Mouse (Mus musculus) left cerebral cortex, adult 8-10 months (tissue): Measurements from ENCODE around the gene Spata2. TPM values are rescaled to one million over a fixed set of nuclear protein-coding genes. Genes with fewer than 3 reads are reported as not detected.

Experiments used
- DNase-seq, 2 experiments: peaks; one replicate each; pipeline ENCODE4 v3.0.0; 2022; ENCODE audit warnings: low spot score in 2 of 2
- total RNA-seq, 4 experiments: library from RNA; stranded (reverse); gene quantifications; 2 replicates each; pipeline ENCODE4 v1.2.4; 2022

Gene Spata2
- 10 to 100 TPM; 66.1 to 71.2 (median 70.1) TPM for total RNA-seq

DNA sequence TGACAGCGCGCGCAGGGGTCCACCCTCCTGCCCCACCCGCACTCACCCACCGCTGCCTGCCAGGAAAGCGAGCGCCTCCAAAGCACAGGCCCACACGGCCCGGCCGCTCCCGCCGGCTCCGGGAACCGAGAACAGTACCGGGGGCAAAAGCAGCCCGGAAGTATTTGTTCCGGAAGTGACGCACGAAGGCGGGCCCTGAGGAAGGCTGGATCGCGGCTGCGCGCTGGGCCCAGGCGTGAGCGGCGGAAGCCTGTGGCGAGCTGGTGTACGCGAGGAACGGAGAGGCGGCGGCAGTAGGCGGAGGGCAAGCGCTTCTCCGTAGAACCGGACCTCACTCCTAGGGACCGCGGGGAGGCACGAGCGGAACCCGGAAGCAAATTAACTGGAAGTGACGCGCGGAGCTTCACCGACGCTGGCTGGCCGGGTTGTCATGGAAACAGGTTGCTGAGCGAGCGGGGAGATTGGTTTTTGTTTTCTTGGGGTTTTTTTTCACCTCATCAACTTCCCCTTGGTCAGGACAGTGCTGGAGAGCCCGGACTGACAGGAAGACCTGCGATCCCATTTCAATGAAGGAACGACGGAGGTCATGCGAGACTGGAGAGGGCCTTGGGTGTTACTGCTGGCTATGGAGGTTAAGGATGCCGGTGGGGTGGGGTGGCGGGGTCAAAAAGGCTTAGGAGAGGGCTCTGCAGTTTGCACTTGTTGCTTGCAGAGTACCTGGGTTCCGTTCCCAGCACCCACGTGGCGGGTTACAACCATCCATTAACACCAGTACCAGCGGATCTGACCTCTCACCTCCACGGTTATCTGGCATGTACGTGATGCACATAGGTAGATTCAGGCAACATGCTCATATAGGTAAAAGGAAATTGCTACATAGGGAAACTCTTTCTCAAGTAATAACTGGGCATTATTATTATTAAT is at the start of gene Spata2:
TSS of gene Spata2 (minus strand) at position 175 of the 924 bp plus-strand sequence.
- DNase-seq, result peak; percentile 90 to 92

DNA sequence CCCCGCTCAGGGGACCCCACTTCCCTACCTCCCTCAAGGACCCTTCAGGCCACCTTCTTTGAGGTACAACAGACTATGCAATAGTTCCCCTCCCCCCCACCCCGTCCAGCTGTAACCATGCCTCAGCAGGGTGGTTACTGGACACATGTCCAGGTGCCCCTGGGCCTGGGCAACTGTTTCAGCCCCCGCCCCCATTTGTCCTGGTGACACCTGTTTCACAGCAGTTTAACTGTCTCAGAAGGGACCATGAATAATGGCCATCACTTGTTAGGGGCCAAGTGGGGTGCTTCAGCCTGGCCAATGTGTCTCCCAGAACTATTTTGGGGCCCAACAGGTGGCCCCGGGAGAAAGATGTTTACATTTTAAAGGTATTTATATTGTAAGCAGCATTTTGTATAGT is 49.7 kb upstream of the Spata2 start:
- DNase-seq, result no peak

DNA sequence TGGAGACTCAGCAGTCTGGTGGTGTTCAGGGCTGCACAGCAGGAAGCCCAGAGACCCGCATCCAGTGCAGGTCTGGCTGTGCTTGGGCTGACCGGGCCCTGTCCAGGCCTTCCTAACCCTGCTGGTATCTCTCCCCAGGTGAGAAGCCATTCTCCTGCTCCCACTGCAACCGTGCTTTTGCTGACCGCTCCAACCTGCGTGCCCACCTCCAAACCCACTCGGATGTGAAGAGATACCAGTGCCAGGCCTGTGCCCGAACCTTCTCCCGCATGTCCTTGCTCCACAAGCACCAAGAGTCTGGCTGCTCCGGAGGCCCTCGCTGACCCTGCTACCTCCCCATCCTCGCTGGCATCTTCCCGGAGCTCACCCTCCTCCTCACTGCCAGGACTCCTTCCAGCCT is 49.1 kb upstream of the Spata2 start:
- no peak for DNase-seq

DNA sequence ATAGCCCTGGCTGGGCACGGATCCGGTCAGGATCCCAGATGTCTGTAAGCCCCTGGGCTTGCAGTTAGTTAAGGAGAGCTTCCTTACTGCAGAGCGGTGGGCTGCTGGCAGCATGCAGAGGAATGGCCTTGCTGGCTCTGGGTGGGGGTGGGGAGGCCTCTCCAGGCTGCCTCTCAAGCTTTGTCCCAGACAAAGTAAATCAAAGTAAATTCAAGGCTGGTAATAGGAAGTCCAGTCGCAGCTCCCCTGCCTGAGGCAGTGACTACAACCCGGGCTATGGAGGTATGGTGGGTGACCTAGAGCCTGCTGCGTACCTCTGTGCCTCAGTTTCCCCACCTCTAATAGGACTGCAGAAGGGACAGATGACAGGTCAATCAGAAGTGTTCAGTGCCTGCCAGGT is 48.6 kb upstream of the Spata2 start:
- DNase-seq, result no peak

DNA sequence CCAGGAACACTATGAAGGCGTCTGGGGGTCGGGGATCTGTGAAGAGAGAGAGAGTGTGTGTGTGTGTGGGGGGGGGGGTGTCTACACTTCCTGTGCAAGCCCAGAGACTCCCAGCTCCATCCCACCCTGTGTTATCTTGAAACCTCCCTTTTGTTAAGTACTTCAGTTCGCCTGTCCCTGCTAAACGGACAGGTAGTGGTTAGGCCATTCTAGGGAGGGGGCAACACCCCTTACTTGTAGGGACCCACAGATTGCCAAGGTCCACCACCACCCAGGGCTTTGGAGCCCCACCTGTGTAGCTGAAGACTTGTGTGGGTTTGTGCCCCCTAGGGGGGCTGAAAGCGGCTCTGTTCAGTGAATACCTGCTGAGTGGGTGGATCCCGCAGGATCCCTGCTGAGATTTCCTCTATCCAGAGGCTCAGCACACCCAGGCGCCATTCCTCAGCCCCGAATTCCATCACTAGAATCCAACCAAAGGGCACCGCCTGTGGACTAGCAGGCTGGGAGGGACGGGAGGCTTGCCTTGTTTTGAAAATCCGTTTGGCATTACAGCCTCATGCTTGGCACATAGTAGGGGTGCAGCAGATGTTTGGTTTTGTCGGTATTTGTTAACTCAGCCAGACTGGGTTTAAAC is 47.9 kb upstream of the Spata2 start:
- DNase-seq, result no peak

DNA sequence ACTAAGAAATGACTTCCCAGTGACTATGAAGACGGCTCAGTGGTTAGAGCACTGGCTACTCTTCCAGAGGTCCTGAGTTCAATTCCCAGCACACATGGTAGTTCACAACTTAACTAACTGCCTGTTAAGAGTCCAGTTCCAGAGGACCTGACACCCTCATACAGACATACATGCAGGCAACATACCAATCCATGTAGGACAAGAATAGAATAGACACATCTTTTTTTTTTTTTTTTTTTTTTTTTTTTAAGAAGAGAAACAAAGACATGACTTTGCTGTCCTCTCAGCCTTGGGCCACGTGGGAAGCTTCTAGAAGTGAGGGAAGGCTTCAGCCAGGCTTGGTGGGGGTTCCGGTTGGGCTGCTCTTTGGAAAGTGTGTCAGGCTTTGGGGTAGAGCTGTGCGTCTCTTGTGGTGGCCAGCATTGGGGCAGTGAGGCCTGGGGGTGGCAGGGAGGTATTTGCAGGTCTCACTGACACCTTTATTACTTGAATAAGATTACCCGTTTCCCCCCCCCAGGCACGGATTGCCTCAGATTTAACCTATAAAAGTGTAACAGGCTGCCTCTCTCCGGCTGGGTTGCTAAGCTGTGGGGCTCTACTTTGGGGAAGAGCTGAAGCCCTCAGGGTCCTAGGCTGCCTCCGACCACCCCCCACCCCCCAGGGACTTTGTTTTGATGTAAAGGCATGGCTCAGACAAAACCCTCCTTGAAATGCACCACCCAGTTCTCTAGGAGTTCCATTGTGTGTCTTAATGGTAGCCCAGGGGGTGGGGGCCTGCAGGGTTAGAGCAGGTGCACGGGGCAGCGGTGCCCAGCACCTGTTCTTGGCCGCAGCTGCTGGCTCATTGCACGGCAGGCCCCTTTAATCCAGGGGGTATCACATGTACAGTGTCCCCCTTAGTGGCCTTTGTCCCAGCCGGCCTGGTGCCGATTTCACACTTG is 47.1 kb upstream of the Spata2 start:
- no peak for DNase-seq

DNA sequence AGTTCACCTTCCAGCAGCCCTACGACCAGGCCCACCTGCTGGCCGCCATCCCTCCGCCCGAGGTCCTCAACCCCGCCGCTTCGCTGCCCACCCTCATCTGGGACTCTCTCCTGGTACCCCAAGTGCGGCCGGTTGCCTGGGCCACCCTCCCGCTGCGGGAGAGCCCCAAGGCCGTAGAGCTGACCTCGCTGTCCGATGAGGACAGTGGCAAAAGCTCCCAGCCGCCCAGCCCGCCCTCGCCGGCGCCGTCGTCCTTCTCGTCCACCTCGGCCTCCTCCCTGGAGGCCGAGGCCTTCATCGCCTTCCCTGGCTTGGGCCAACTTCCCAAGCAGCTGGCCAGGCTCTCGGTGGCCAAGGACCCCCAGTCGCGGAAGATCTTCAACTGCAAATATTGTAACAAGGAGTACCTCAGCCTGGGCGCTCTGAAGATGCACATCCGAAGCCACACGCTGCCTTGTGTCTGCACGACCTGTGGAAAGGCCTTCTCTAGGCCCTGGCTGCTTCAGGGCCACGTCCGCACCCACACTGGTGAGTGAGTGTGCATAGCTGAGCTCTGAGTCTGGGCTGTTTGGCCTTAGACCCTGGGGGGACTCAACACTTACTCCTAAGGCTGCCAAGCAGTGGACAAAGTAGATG is 46.1 kb upstream of the Spata2 start:
- no peak for DNase-seq

DNA sequence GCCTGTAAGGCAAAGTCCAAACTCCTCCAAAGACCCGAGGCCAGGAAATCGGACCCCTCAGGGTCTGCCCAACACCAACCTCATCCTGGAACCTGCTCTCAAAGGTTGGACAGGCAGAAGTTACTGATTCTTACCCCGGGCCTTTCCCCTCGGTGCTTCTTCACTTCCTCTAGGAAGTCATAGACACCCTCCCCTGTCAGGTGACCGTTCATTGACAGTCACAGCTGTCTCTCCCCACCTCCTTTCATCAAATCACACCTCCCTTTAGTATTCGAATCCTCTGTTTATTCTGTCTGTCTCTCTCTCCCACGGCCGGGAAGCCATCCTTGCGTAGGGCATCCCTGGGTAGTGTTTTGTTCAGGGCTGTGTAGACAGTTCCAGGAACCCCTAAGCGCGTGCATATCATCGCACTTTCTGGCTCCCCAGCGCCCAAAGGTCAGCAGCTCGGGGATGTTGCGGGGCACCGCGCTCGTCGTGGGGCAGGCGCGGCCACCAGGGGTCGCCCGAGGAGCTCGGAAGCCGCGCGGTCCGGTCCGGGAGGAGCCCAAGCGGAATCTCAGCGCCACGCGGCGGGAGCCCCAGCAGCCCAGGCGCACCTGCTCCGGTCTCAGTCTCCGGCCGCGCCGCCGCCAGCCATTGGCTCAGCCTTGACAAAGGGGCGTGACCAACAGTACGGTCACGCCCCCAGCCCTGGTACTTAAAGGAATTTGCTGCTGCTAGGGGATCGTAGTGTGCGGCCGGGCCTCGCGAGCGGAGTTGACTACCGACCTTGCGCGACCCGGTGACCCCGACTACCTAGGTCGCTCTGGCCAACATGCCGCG is 45.0 kb upstream of the Spata2 start, which contains the start of gene Snai1:
TSS of gene Snai1 (plus strand) at position 720 of the 822 bp plus-strand sequence.
- peak; percentile 60 to 74 for DNase-seq

DNA sequence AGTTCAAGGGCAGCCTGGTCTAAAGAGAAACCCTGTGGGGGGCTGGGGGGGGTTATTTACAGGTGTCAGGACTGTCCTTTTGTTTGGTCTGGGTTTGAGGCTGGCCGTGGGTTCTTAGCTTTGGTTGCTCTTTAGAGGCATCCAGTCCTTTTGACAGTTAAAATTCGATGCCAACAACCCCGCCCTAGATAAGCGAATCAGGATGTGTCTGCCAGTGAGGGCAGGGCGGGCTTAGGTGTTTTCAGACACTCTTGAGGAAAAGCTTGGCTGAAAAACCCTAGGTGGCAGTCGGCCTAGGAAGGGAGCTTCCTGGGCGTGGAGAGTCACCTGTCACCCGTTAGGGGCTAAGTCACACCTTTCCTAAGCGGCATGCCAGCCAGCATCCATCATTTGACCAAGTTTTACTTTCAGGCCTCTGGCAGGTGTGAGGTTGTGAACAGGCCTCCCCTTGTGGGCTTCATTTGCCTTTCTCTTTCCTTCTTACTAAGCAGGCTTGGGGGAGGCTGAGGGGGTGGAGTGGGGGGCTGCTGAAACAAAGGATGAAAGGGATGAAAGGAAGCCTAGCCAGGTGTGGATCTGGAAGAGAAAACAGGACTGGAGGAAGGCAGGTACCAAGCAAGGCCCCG is 43.7 kb upstream of the Spata2 start:
- DNase-seq, result no peak

DNA sequence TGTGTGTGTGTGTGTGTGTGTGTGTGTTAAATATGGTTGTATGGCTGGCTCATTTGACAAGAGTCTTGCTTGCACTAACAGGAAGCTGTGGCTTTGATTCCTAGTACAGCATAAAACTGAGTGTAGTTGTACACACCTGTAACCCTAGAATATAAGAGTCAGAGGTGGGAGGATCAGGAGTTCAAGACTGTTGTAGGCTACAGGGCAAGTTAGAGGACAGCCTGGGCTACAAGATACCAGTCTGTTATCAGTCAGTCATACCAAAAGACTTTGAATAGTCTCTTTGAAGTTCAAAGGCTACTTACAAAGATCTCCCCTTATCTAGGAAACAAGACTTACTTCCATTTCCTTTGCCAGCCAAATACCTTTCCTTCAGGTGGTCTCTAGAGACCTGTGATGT is 41.2 kb upstream of the Spata2 start:
- DNase-seq, result no peak

DNA sequence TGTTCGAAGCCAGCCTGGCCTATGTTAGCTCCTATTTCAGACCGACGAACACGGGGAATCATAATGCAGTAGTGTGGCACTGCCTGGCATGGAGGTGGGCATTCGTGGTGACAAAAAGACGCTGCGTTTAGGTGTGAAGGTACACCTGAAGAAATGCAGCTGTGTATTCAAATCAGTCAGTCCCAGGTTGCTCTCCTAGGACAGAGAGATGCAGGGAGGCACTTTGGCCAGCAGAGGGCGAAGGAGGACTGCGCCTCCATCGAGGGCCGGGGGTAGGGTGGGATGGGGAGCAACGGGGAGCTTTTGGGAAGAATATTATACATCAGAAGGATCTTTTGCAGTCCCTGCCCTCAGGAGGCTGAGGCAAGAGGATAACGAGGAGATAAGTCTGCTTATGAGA is 39.4 kb upstream of the Spata2 start:
- DNase-seq, result no peak

DNA sequence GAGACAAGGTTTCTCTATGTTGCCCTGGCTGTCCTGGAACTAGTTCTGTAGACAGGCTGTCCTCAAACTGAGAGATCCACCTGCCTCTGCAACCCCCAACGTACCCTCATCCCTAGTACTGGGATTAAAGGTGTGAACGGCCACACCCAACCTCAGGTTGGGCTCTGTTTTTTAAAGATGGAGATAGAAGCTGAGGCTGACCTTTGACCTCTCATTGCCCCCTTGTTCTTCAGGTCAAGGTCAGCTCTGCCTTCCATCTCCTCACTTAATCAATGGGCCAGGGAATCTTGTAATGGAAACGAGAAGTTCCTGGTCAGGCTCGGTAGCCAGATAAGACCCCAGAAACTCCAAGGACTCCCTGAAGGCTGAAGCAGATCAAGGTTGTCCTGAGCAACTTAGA is 37.8 kb upstream of the Spata2 start:
- no peak for DNase-seq

DNA sequence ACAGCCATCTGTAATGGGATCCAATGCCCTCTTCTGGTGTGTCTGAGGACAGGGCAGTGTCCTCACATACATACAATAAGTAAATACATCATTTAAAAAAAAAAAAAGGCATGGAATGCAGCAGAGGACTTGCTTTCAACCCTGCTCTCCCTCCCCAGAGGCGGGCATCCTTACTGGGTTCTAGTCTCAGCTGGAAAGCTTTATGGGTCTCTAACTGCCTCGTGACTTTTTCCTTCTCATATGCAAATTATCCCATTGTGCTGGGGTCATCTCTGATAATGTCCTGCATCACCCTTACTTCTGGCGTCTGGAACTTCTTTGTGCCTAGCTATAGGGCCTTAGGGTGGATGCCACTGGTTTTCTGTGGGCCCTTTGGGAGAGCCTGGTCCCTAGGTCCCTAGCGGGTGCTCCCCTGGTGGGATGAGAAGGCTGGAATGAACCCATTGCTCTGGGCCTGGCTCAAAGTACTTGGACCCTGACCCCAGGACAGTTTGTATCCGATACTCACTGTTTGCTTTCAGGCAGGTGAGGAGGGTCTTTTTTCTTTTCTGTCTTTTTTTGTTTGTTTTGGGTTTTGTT is 37.3 kb upstream of the Spata2 start:
- no peak for DNase-seq

DNA sequence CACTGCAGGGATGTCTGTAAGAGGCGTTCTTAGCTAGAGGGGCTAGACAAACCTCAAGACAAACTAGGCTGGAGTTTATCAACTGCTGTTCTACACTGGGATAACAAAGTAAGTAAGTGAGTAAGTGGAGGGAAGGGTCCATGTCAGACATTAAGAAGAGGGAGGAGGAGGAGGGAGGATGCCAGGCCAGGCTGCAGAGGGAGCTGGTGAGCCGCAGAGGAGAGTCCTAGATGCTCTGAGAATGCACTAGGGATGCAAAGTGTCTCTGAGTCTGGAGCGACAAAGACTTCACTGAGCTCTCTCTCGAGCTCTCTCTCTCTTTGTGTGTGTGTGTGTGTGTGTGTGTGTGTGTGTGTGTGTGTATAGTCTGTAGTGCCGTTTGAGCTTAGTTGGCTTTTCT is 35.6 kb upstream of the Spata2 start:
- DNase-seq, result no peak

DNA sequence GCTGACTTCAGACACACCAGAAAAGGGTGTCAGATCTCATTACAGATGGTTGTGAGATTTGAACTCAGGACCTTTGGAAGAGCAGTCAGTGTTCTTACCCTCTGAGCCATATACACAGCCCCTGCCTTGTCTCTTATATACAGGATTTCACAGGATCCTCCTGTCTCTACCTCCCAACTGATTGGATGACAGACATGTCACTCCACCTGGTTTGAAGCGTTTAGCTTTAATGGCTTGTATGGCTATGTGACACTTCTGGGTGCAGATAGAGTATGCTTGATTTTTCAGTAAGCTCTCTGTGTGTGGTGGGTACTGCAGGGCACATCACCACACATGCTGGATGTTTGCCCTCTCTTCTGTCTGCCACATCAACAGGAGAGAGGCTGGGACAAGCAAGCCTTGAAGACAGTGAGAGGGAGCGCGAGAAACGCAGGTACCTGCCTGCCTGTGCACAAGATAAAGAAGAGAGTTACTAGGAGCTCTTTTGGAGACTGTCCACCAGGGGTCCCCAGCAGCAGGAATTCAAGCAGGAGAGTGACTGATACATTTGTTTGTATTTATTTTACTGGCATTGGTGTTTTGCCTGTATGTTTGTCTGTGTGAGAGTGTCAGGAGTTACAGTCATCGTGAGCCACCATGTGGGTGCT is 27.0 kb upstream of the Spata2 start:
- no peak for DNase-seq

DNA sequence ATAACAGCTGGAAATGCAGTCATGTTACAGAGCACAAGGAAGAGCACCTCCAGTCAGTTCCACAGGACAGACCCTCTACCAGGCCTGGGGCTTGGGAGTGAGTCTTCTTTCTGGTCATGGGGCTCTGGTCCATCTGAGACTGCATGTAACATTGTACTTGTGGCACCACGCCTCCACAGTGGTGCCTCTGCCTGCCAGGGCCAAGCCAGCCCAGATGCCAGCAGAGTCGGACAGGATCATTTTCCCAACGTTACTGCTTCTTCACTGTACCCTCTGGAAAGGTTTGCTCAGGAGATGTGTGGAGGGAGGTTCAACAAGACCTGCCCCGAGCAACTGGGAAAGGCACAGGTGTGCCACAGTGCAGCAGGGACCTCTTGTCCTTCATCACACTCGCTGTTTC is 23.0 kb upstream of the Spata2 start:
- DNase-seq, result no peak

DNA sequence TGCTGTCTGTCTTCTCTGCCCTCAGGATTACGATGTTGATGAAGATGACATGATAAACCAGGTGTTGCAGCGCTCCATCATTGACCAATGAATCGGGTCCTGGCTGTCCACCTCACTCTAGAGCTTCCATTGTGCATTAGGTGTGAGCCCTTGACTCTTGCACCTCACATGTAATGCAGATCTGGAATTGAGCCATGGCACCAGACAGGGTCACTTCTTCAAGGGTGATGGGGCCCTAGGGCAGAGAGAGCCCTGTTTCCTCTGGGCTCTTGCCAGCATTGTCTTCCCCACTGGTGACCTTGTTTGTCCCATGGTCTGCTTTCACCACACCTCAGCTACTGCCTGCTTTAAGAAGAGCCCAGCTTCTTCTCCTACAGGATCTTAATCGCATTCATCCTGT is 22.0 kb upstream of the Spata2 start:
- no peak for DNase-seq

DNA sequence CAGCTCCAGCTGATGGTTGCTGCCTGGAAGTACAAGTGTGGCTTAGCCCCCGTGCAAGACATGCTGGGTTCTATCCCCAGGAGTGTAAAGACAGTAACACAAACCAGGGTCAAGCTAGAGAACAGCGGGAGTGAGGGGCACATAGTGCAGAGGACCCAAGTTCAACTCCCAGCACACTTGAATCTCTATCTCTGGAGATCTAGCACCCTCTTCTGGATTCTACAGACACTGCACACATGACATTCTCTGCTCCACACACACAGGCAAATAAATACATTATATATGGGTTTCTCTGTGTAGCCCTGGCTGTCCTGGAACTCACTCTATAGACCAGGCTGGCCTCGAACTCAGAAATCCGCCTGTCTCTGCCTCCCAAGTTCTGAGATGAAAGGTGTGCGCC is 20.3 kb upstream of the Spata2 start:
- no peak for DNase-seq

DNA sequence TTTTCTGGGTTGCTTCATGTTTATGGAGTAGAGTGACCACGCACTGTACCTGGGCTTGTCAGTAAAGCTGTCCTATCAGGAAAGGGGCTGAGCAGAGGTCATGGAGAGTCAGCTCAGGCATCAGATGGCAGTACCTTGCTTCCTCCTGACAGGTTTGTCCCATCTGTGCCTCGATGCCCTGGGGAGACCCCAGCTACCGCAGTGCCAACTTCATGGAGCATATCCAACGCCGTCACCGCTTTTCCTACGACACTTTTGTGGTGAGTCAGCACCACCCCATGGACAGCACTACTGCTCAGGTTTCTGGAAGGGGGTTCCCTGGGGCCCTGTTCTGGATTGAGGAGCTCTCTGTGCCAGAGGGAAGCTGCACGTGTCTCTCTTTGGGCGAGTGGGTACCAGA is 19.7 kb upstream of the Spata2 start:
- DNase-seq, result no peak
